Mouse (Mus musculus): ENCODE data around the gene Slc24a2. TPM values are rescaled to one million over a fixed set of nuclear protein-coding genes. Genes with fewer than 3 reads are reported as not detected.
A peak's percentile ranks its signal among the peaks of the same experiment; 100 is the strongest.

Slc24a2 gene
- polyA plus RNA-seq, 1 experiment from 2014 or later: 1.4 TPM

- no peak for DNase-seq (ENCODE audit: low spot score)
- Histone ChIP-seq H3K9ac (ENCODE audit: low read length) (no peak overlapping the region), H3K9me3 (replicated peaks; ENCODE audit: control insufficient read depth, low read length) (no peaks in the 10 kb centered on the region), H3K27ac (ENCODE audit: low read depth, low read length) (no peak overlapping the region), H3K36me3 (ENCODE audit: control insufficient read depth, insufficient read depth, low read length) (no peaks in the 10 kb centered on the region), H3K4me2 (ENCODE audit: low read length) (no peak overlapping the region), H3K27me3 (replicated peaks; ENCODE audit: control insufficient read depth, insufficient read depth, low read length) (no peaks in the 10 kb centered on the region), H3K4me3 (ENCODE audit: low read depth, low read length) (no peak overlapping the region), H3K4me1 (ENCODE audit: control insufficient read depth, insufficient read depth, low read length) (0 out of 2 replicates have a peak, but pooled peaks cover under 1% of the 10 kb centered on the region)
- no peak for ATAC-seq
- WGBS: 40% methylated on average over 3 of the region's 3 CpGs
Measured at GRCm38 (mm10) chr4:87068121-87068520, 162.2 kb downstream of the Slc24a2 start.

- H3K27ac ChIP-seq (ENCODE audit: low read depth, low read length): no peak overlapping the region
- no peaks in the 10 kb centered on the region for H3K36me3 ChIP-seq (ENCODE audit: control insufficient read depth, insufficient read depth, low read length)
- no peak overlapping the region for H3K4me2 ChIP-seq (ENCODE audit: low read length)
- DNase-seq (ENCODE audit: low spot score) (no peak), ATAC-seq (no peak)
- H3K9ac ChIP-seq (ENCODE audit: low read length): no peak overlapping the region
- H3K4me1 ChIP-seq (ENCODE audit: control insufficient read depth, insufficient read depth, low read length): peaks cover 13% of the 10 kb centered on the region; the same call in 1 of the 2 replicates
- 85% methylated on average over 5 of the region's 5 CpGs for WGBS
- no peaks in the 10 kb centered on the region for H3K27me3 ChIP-seq (replicated peaks; ENCODE audit: control insufficient read depth, insufficient read depth, low read length)
- H3K4me3 ChIP-seq (ENCODE audit: low read depth, low read length): no peak overlapping the region
- no peaks in the 10 kb centered on the region for H3K9me3 ChIP-seq (replicated peaks; ENCODE audit: control insufficient read depth, low read length)
Measured at GRCm38 (mm10) chr4:87065227-87065626, 165.1 kb downstream of the Slc24a2 start.

GRCm38 (mm10) chr4:87064561-87064960 lies 165.7 kb downstream of the Slc24a2 start:
- DNase-seq (ENCODE audit: low spot score) (peak; percentile 68), ATAC-seq (0 out of 2 replicates have a peak, but pooled peaks have one; percentile 53)
- Histone ChIP-seq H3K4me1 (ENCODE audit: control insufficient read depth, insufficient read depth, low read length) (peaks cover 13% of the 10 kb centered on the region; the same call in 1 of the 2 replicates), H3K27ac (ENCODE audit: low read depth, low read length) (no peak overlapping the region), H3K4me3 (ENCODE audit: low read depth, low read length) (no peak overlapping the region), H3K4me2 (ENCODE audit: low read length) (no peak overlapping the region), H3K36me3 (ENCODE audit: control insufficient read depth, insufficient read depth, low read length) (no peaks in the 10 kb centered on the region), H3K27me3 (replicated peaks; ENCODE audit: control insufficient read depth, insufficient read depth, low read length) (no peaks in the 10 kb centered on the region), H3K9ac (ENCODE audit: low read length) (no peak overlapping the region), H3K9me3 (replicated peaks; ENCODE audit: control insufficient read depth, low read length) (no peaks in the 10 kb centered on the region)
- 54% methylated on average over 2 of the region's 2 CpGs for WGBS

GRCm38 (mm10) chr4:87062771-87063253 lies 167.5 kb downstream of the Slc24a2 start:
- Histone ChIP-seq H3K4me3 (ENCODE audit: low read depth, low read length) (no peak overlapping the region), H3K36me3 (ENCODE audit: control insufficient read depth, insufficient read depth, low read length) (no peaks in the 10 kb centered on the region), H3K9ac (ENCODE audit: low read length) (no peak overlapping the region), H3K4me1 (ENCODE audit: control insufficient read depth, insufficient read depth, low read length) (peaks cover 14% of the 10 kb centered on the region), H3K9me3 (replicated peaks; ENCODE audit: control insufficient read depth, low read length) (no peaks in the 10 kb centered on the region), H3K27me3 (replicated peaks; ENCODE audit: control insufficient read depth, insufficient read depth, low read length) (no peaks in the 10 kb centered on the region), H3K4me2 (ENCODE audit: low read length) (no peak overlapping the region), H3K27ac (ENCODE audit: low read depth, low read length) (no peak overlapping the region; the same call in 1 of the 2 replicates)
- WGBS: 69% methylated on average over 6 of the region's 6 CpGs
- peak; percentile 55 for DNase-seq (ENCODE audit: low spot score)
- ATAC-seq: peak; percentile 56; the same call in 1 of the 2 replicates

- Histone ChIP-seq H3K27me3 (replicated peaks; ENCODE audit: control insufficient read depth, insufficient read depth, low read length) (no peaks in the 10 kb centered on the region), H3K36me3 (ENCODE audit: control insufficient read depth, insufficient read depth, low read length) (no peaks in the 10 kb centered on the region), H3K4me3 (ENCODE audit: low read depth, low read length) (no peak overlapping the region), H3K27ac (ENCODE audit: low read depth, low read length) (no peak overlapping the region), H3K4me2 (ENCODE audit: low read length) (no peak overlapping the region), H3K9ac (ENCODE audit: low read length) (no peak overlapping the region), H3K4me1 (ENCODE audit: control insufficient read depth, insufficient read depth, low read length) (peaks cover 19% of the 10 kb centered on the region), H3K9me3 (replicated peaks; ENCODE audit: control insufficient read depth, low read length) (no peaks in the 10 kb centered on the region)
- 62% methylated on average over 2 of the region's 2 CpGs for WGBS
- DNase-seq (ENCODE audit: low spot score) (no peak), ATAC-seq (no peak)
Measured at GRCm38 (mm10) chr4:87061696-87062095, 168.6 kb downstream of the Slc24a2 start.

GRCm38 (mm10) chr4:87057572-87057971 lies 172.7 kb downstream of the Slc24a2 start:
- Histone ChIP-seq H3K9me3 (replicated peaks; ENCODE audit: control insufficient read depth, low read length) (no peaks in the 10 kb centered on the region), H3K4me2 (ENCODE audit: low read length) (no peak overlapping the region), H3K4me3 (ENCODE audit: low read depth, low read length) (no peak overlapping the region), H3K27ac (ENCODE audit: low read depth, low read length) (no peak overlapping the region), H3K36me3 (ENCODE audit: control insufficient read depth, insufficient read depth, low read length) (no peaks in the 10 kb centered on the region), H3K4me1 (ENCODE audit: control insufficient read depth, insufficient read depth, low read length) (peaks cover 18% of the 10 kb centered on the region), H3K27me3 (replicated peaks; ENCODE audit: control insufficient read depth, insufficient read depth, low read length) (no peaks in the 10 kb centered on the region), H3K9ac (ENCODE audit: low read length) (0 out of 2 replicates have a peak overlapping the region, but pooled peaks have one; percentile 22)
- 25% methylated on average over 3 of the region's 3 CpGs for WGBS
- ATAC-seq (peak; percentile 70; the same call in 1 of the 2 replicates), DNase-seq (ENCODE audit: low spot score) (peak; percentile 53)

- Histone ChIP-seq H3K36me3 (ENCODE audit: control insufficient read depth, insufficient read depth, low read length) (no peaks in the 10 kb centered on the region), H3K27me3 (replicated peaks; ENCODE audit: control insufficient read depth, insufficient read depth, low read length) (no peaks in the 10 kb centered on the region), H3K4me2 (ENCODE audit: low read length) (no peak overlapping the region), H3K9me3 (replicated peaks; ENCODE audit: control insufficient read depth, low read length) (no peaks in the 10 kb centered on the region), H3K4me3 (ENCODE audit: low read depth, low read length) (no peak overlapping the region), H3K27ac (ENCODE audit: low read depth, low read length) (no peak overlapping the region), H3K9ac (ENCODE audit: low read length) (no peak overlapping the region), H3K4me1 (ENCODE audit: control insufficient read depth, insufficient read depth, low read length) (peaks cover 10% of the 10 kb centered on the region)
- DNase-seq (ENCODE audit: low spot score): no peak
- ATAC-seq: no peak
- WGBS: 85% methylated on average over 7 of the region's 7 CpGs
Measured at GRCm38 (mm10) chr4:87055768-87056167, 174.5 kb downstream of the Slc24a2 start.

GRCm38 (mm10) chr4:87052881-87053280 lies 177.4 kb downstream of the Slc24a2 start:
- Histone ChIP-seq H3K4me3 (ENCODE audit: low read depth, low read length) (no peak overlapping the region), H3K36me3 (ENCODE audit: control insufficient read depth, insufficient read depth, low read length) (no peaks in the 10 kb centered on the region), H3K27me3 (replicated peaks; ENCODE audit: control insufficient read depth, insufficient read depth, low read length) (no peaks in the 10 kb centered on the region), H3K9me3 (replicated peaks; ENCODE audit: control insufficient read depth, low read length) (no peaks in the 10 kb centered on the region), H3K9ac (ENCODE audit: low read length) (no peak overlapping the region), H3K27ac (ENCODE audit: low read depth, low read length) (no peak overlapping the region), H3K4me1 (ENCODE audit: control insufficient read depth, insufficient read depth, low read length) (peaks cover 10% of the 10 kb centered on the region), H3K4me2 (ENCODE audit: low read length) (no peak overlapping the region)
- DNase-seq (ENCODE audit: low spot score): no peak
- ATAC-seq: no peak
- WGBS: 95% methylated on average over 5 of the region's 5 CpGs

- H3K27ac ChIP-seq (ENCODE audit: low read depth, low read length): no peak overlapping the region
- no peak overlapping the region for H3K4me2 ChIP-seq (ENCODE audit: low read length)
- DNase-seq (ENCODE audit: low spot score): no peak
- WGBS: 81% methylated on average over 3 of the region's 3 CpGs
- no peak overlapping the region for H3K9ac ChIP-seq (ENCODE audit: low read length)
- ATAC-seq: no peak
- no peaks in the 10 kb centered on the region for H3K36me3 ChIP-seq (ENCODE audit: control insufficient read depth, insufficient read depth, low read length)
- no peaks in the 10 kb centered on the region for H3K27me3 ChIP-seq (replicated peaks; ENCODE audit: control insufficient read depth, insufficient read depth, low read length)
- no peaks in the 10 kb centered on the region for H3K4me1 ChIP-seq (ENCODE audit: control insufficient read depth, insufficient read depth, low read length)
- no peaks in the 10 kb centered on the region for H3K9me3 ChIP-seq (replicated peaks; ENCODE audit: control insufficient read depth, low read length)
- H3K4me3 ChIP-seq (ENCODE audit: low read depth, low read length): no peak overlapping the region
Measured at GRCm38 (mm10) chr4:87049061-87049460, 181.2 kb downstream of the Slc24a2 start.
